Mouse (Mus musculus): ENCODE results near the gene Clpsl2.

Clpsl2 gene

GRCm38 (mm10) chr17:28560598-28560997, 11.4 kb downstream of the Clpsl2 start, which contains the start of gene Clps:
Clps (minus strand) TSS chr17:28560766.
- no peak for ATAC-seq (ENCODE audit: low TSS enrichment)

GRCm38 (mm10) chr17:28561613-28562012, 12.4 kb downstream of the Clpsl2 start:
- ATAC-seq (ENCODE audit: low TSS enrichment) = no peak

GRCm38 (mm10) chr17:28565181-28565580, 16.0 kb downstream of the Clpsl2 start:
- no peak for ATAC-seq (ENCODE audit: low TSS enrichment)

GRCm38 (mm10) chr17:28567541-28567940, 18.3 kb downstream of the Clpsl2 start:
- ATAC-seq (ENCODE audit: low TSS enrichment) = no peak

- ATAC-seq (ENCODE audit: low TSS enrichment) = no peak
Measured at GRCm38 (mm10) chr17:28571868-28572267, 22.7 kb downstream of the Clpsl2 start.

- ATAC-seq (ENCODE audit: low TSS enrichment) = no peak
Measured at GRCm38 (mm10) chr17:28572521-28572920, 23.3 kb downstream of the Clpsl2 start.

- ATAC-seq (ENCODE audit: low TSS enrichment) = no peak
Measured at GRCm38 (mm10) chr17:28572941-28573340, 23.7 kb downstream of the Clpsl2 start.

- ATAC-seq (ENCODE audit: low TSS enrichment) = peak; percentile 44; the same call in 1 of the 2 replicates
Measured at GRCm38 (mm10) chr17:28575244-28576125, 26.3 kb downstream of the Clpsl2 start, which contains the start of gene Lhfpl5. Lhfpl5 (plus strand) TSS chr17:28575641.

GRCm38 (mm10) chr17:28580396-28580795, 31.2 kb downstream of the Clpsl2 start:
- ATAC-seq (ENCODE audit: low TSS enrichment) = no peak

- ATAC-seq (ENCODE audit: low TSS enrichment) = no peak
Measured at GRCm38 (mm10) chr17:28581056-28581455, 31.8 kb downstream of the Clpsl2 start.

GRCm38 (mm10) chr17:28586509-28586908, 37.3 kb downstream of the Clpsl2 start:
- ATAC-seq (ENCODE audit: low TSS enrichment) = no peak

- no peak for ATAC-seq (ENCODE audit: low TSS enrichment)
Measured at GRCm38 (mm10) chr17:28588591-28588990, 39.4 kb downstream of the Clpsl2 start.

- no peak for ATAC-seq (ENCODE audit: low TSS enrichment)
Measured at GRCm38 (mm10) chr17:28590596-28590995, 41.4 kb downstream of the Clpsl2 start.

- ATAC-seq (ENCODE audit: low TSS enrichment) = no peak
Measured at GRCm38 (mm10) chr17:28591476-28591875, 42.3 kb downstream of the Clpsl2 start.

- ATAC-seq (ENCODE audit: low TSS enrichment) = peak; percentile 87
Measured at GRCm38 (mm10) chr17:28592998-28593397, 43.8 kb downstream of the Clpsl2 start.

- ATAC-seq (ENCODE audit: low TSS enrichment) = no peak
Measured at GRCm38 (mm10) chr17:28593965-28594364, 44.8 kb downstream of the Clpsl2 start.

- no peak for ATAC-seq (ENCODE audit: low TSS enrichment)
Measured at GRCm38 (mm10) chr17:28600780-28601179, 51.6 kb downstream of the Clpsl2 start.

GRCm38 (mm10) chr17:28601557-28602250, 52.5 kb downstream of the Clpsl2 start:
- no peak for ATAC-seq (ENCODE audit: low TSS enrichment)
